Mouse (Mus musculus): ENCODE data around the gene Accs.

Gene Accs

DNA sequence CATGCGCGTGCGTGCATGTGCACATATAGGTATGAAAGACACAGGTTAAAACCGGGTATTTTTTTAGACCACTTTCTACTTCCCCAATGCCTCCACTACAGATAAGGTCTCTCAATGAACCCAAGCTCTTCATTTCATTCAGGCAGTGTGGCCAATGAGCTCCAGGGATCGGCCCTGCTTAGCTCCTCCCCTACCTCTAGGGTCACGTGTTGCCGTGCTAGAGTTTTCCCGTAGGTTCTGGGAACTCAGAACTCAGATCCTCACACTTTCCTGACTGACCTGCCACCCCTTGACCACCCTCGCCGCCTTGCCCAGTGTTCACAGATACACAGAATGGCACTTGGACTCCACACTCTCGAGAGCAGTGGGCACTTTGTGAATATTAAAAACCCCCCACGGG is 9.1 kb upstream of the Accs start:
- DNase-seq (ENCODE audit: low read depth, low spot score): peak; percentile 47

DNA sequence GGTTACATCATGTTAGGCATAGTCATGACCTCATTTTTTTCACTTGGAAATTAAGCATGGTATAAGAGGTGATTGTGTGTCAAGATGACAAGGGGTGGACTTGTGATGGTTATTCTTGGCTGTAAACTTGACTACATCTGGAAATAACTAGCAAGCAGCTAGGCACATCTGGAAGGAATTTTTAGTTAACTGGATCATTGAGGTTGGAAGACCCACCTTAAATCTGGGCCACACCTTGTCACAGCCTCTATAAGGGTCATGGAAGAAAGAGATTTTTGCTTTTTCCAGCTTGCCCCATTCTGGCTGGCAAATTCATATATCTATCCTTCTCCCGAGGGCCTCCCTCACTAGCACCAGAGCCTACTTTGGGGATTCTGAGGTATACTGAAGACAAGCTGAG is 1.6 kb upstream of the Accs start:
- no peak for DNase-seq (ENCODE audit: low read depth, low spot score)

DNA sequence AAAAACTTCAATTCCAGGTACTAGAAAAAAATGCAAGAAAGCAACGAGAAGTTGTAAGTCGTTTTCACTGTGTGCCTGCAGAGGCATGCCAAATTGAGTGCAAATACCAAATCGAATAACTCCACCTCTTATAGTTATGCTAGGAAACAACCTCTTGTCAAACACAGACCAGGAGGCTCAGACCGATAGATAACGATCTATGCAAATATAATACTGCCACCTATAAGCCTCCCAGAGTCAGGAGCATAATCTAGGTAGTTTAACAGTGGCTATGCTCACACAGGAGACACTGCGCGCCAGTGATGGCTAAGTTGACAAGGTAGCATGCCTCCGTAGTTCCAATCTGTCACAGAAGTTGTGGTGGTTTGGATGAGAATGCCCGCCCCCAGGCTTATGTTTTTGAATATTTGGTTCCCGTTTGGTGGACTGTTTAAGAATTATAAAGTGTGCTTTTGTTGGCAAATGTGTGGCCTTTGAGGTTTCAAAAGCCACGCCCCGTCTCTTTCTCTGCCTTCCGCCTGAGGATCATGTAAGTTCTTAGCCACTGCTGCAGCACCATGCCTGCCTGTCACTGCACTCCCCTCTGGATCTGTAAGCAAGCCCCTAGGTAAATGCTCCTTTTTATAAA is 688 bp upstream of the Accs start:
- DNase-seq (ENCODE audit: low read depth, low spot score): no peak

DNA sequence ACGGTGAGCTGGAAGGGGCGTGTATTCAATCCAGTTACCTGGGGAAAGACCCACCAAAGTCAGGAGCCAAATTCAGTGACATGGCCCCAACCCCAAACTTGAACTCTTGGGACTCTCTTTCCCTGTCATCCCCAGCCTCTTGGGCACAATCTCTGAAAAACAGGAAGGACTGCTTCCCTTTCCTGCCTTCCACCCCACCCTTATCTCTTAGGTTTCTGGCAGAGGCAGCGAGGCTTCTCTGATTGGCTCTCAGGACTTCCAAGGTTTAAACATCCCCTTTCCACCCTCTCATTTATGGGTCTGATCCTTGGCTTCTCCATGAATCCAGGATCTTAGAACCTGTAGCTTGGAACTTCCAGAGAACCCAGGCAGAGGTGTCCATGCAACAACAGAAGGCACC is 8.4 kb downstream of the Accs start:
- DNase-seq (ENCODE audit: low read depth, low spot score): no peak

DNA sequence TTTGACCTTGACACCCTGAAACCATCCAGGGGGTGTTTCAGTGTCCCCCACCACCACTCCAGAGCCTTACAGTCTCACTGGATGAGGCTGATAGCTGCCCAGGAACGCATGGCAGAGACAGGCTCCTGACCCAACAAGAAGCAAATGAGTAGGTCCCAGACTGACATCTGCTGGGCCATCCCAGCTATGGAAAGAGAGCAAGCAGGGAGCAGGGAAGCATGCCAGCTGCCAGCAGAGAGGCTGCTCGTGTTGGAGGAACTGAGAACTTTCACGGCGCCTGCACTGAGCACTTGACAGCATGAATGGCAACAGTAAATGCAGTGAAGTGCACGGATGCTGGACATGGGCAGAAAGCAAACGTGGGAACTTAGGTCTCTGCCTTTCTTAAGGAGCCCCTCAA is 9.6 kb downstream of the Accs start:
- no peak for DNase-seq (ENCODE audit: low read depth, low spot score)

DNA sequence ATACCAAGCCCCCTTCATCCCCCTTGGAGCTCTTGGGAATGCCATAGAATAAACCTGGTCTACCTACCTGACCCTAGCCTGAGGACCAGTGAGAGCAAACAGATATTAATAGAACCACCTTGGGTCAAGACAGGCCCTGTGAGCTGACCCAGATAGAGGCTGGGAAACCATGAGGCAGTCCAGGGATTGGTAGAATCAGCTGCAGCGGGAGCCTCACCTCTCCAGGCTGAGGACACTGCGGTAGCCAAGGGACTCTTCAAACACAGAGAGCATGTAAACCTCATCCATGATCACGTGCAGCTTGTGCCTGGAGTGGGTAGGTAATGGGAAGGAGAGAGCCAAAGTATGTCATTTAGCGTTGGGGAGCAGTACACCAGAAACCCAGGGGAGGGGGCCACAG is 10.8 kb downstream of the Accs start:
- no peak for DNase-seq (ENCODE audit: low read depth, low spot score)

DNA sequence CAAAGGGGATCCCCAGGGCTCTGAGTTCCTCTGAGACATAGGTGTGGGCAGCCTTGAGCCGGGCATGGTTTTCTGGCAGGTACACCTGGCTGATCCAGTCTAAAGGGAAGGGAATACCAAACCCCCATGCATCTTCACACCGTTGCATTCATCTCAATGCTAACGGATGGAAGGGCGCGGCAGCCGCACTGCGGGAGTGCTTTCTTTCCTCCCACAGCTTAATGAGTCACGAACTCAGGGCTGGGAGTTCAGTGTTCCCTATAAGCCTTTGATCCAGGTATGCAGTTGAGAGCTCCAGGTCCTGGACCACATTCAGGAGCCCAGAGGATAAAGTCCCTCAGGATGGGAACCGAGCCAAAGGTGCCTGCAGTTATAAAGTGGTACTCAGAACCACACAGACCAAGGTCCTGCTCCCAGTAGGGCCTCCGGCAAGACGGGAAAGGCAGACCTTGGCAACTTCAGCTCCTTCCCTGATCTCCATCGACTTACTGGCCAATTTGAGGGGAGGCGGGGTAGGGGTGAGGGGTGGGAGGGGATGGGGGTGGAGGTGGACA is 13.4 kb downstream of the Accs start:
- peak; percentile 89 for DNase-seq (ENCODE audit: low read depth, low spot score)

DNA sequence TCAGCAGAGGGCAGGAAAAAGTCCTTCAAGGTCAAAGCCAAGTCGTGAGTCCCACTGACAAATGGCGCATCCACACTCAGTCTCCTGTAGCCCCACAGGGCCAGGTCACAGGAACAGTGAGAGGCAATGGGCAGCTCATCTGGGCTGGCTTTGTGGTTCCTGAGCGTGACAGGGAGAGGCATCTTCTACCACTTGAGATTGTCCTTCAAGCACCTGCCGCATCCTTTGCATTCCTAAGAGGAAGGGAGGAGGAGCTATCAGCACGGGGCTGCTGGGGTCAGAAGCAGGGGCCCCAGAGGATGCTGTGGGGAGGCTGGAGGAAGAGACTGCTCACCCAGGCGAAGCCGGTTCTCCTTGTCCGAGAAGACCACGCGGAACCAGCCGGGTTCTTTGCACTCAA is 14.1 kb downstream of the Accs start:
- peak; percentile 82 for DNase-seq (ENCODE audit: low read depth, low spot score)

DNA sequence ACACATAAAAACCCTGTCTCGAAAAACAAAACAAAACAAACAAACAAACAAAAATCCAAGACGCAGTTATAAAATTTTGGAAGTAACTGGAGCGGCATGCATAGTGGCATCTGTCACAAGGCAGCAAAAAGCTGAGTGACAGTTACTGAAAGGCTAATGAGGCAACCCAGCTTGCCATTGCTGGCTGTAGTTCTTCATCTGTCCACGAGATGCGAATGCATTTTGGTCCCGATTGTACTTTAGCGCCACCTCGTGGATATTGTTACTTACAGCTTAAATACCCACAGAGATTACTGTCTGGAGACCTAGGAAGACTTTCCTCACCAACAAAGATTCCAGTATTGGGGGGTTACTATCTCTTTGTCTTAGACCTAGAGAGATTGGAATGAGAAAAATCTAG is 26.2 kb downstream of the Accs start:
- DNase-seq (ENCODE audit: low read depth, low spot score): peak; percentile 96

DNA sequence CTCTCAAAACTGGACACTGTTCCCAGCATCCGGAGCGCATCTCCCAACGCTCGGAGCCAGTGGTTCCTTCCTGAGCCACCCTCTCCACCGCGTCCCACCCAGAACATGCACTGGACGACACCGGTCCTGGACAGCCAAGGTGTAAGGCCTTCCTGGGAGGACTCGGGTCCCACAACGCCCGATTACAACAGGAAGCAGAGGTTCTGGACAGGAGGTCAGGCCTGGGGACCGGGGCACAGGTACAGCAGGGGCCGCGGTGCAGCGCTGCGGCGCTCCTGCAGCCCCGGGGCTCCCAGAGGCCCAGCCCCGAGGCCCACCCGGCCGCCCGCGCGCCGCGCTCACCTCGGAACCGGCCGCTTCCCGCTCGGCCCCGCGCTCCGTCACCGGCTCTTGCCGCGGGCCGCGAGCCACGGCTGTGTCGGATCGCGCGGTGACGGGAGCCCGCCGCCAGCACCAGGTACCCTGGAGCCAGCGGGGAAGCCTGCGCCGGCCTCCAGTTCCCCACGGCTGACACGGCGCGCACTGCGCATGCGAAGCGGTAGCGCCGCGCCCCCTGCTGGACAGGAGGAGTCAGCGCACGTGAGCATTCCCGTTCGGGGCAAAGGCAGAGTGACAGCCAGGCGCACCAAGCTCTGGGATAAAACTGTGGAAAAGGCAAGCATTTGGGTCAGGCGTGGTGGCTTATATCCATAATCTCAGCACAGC is 27.5 kb downstream of the Accs start, which contains the start of gene Ext2:
TSS of gene Ext2 (minus strand) at position 524 of the 705 bp plus-strand sequence.
- peak; percentile 96 for DNase-seq (ENCODE audit: low read depth, low spot score)

DNA sequence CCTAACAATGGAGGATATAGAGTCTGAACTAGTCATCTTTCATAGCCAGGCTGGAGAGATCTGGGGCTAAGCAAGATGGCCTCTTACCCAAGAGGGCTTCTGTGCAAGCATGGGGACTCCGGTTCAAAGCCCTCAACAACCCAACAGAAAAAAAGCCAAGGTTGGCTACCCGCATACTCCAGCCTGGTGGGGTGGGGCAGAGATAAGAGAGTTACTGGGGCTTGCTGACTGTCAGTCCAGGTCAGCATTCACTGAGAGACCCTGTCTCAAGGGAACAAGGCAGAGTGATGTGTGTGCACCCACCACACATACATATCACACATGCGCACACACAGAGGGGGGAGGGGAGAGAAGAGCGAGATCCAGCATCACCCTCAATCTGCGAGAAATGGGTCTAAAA is 32.0 kb downstream of the Accs start:
- DNase-seq (ENCODE audit: low read depth, low spot score): no peak

DNA sequence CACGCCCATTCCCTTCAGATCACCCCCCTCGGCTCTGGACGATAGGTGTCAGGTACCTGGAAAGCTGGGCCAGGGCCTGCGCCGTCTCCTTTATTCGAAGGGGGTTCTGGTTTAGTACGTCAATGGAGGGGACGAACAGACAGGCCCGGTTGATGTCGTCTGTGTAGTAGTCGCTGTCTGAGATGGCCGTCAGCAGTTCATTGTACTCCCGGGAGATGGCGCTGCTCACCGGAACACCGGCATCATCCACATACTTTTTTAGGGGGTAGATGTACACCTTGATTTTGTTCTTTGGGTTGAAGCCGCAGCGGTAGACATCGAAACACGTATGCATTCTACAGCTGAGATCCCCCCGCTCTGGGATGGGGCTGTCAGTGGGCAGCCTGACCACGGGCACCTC is 36.4 kb downstream of the Accs start:
- DNase-seq (ENCODE audit: low read depth, low spot score): peak; percentile 73

DNA sequence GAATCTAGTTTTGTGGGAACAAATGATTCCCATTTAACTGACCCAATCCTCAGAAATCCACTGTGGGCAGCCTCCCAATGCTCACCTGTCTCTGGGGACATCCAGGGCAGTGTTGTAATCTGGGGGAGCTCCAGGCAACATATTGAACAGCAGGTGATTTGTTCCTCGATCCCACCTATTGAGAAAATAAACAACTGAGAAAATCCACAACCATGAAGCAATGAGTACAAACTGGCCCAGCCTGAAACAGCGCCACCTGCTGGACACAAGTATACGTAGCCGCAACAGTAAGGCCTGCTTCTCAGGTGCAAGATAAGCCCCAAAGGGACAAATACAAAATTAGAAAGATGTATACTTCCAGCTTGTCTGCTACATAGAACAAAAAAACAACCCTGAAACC is 37.9 kb downstream of the Accs start:
- peak; percentile 80 for DNase-seq (ENCODE audit: low read depth, low spot score)

DNA sequence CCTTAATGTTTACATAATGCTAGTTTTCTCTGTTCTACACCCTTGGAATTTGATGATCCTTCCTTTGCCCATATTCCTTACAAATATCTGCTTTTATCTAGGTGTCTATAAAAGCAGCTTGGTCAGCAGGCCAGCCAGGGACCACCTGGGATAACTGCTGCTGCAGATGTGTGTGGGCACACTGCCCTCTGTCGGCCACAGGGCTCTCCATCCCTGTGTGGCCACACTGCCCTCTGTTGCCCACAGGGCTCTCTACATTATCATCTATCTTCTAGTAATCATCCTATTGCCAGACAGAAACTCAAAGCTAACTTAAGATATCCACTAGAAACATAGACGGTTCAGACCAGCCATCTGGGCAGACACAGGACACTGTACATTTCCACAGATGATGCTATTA is 39.8 kb downstream of the Accs start:
- DNase-seq (ENCODE audit: low read depth, low spot score): peak; percentile 50

DNA sequence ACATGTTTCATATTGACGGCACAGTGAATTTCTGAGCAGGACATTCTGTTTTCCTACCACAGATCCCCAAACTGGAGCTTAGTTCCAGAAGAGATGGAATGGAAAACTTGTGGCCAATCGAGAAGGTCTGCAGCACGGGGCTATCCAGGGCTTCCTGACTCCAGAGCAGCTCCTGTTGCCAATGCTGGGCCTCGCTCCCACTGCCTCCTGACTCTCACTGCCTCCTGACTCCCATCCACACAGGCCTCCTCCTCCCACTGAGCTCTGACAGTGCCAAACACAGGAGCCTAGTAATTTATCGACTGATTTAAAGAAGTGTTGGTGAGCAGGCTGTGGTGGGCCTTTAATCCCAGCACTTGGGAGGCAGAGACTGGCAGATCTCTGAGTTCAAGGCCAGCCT is 41.7 kb downstream of the Accs start:
- no peak for DNase-seq (ENCODE audit: low read depth, low spot score)

DNA sequence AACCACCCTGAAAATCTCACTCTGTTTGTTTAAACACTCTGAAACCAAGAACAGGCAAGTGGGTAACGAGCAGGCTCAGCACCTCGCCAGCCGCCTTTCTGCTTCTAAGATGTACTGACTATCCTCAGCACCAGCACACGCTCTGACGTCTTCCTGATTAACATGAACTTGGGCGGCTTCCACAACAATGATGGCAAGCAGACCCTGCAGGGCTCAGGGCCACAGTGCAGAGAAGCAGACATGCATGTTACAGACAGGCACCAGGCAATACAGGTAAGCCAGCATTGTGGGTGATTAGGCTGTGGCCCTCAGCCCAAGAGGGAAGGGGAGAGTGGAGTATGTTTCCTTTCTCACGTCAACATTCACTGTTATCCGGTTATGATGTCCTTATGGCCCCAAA is 42.3 kb downstream of the Accs start:
- DNase-seq (ENCODE audit: low read depth, low spot score): no peak

DNA sequence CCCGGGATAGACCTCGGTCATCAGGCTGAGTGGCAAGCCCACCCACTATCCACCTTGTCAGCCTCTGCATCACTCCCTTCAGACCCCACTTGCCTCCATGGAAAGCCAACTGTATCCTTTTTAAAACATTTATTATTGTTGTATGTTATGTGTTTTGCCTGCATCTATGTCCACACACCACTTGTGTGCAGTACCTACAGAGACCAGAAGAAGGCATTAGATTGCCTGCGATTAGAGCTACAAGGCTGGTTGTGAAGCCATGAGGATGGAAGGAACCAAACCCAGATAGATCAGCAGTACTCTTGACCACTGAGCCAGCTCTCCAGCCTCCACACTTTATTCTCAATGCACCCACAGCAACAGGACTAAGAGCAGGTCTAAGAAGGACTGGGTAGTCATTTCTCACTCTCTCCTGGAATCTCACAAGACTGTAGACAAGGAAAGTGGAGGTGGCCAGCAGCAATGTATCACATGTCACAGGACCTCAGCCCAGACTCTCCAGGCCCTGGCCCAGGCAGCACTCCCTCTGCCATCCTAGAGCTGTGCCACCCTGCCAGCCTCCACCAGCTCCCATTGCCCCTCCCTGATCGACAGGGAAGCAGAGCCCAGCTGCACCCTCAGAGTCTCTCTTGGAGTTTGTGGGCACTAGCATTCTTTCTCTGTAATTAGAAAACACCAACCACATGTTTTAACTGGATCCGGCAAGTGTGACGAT is 43.1 kb downstream of the Accs start:
- DNase-seq (ENCODE audit: low read depth, low spot score): no peak

DNA sequence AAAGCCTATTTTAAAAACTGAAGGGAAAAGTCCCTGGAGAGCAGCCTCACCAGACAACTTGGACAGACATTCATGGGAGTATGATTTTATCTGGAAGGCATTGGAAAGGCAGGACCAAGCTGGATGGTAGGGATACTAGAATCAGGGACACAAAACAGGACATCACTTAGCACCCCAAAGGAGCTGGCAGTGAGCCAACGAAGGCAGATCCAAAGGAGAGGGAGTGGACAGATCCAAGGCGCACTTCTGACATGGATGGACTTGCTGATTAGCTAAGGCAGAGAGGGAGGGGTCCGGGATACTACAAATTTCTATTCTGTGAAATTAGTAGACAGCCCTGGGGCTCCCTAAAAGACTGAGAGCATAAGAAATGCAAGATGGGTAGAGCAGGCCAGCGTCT is 44.2 kb downstream of the Accs start:
- DNase-seq (ENCODE audit: low read depth, low spot score): no peak

DNA sequence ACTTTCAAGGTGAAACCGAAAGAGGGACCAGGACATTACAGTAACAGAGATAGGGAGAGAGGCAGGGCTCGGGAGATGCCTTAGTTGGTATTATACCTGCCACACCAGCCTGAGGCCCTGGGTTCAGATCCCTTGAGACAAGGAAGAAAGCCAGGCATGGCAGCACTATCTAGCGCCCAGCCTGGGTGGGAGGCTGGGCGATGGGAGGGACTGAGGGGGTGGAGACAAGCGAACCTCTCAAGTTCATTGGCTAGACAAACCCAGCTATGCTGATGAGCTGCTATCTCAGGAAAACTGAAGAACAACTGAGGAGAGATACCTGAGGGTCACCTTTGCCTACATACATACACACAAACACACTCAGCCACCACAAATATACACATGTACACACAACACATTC is 44.7 kb downstream of the Accs start:
- no peak for DNase-seq (ENCODE audit: low read depth, low spot score)

DNA sequence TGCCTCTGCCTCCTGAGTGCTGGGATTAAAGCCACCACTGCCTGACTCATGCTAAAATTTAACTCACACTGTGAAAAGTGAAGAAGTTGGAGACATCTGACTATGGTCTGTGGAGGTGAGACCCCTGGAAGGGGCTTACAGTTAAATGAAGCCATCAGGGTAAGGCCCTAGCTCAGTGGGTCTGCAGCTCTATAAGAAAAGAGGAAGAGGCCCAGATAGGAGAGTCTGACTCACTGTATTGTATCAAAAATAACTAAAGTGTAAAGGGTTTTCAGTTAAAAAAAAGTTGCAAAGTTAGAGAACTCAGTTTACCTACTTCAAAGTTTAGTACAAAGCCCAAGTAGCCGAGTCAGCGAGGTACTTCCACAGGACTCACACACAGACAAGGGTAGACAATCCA is 46.8 kb downstream of the Accs start:
- DNase-seq (ENCODE audit: low read depth, low spot score): no peak

DNA sequence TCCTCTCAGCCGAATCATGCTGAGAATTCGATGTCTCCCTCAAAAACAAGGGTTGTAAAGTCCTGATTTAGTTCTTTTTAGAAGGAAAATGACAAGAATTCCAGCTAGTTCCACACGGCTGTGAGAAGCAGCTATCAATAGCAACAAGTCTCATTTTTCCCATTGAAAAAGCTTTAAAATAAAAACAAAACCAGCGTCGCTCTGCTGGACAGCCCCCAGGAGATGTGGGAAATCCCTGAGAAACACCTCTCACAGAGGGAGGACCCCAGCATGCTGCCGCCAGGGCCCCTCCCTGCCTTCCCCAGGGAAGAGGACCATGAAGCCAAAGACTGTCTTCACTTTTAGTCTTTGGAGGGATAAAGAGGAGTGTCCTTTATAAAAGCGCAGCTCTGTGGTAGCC is 48.6 kb downstream of the Accs start:
- DNase-seq (ENCODE audit: low read depth, low spot score): no peak

DNA sequence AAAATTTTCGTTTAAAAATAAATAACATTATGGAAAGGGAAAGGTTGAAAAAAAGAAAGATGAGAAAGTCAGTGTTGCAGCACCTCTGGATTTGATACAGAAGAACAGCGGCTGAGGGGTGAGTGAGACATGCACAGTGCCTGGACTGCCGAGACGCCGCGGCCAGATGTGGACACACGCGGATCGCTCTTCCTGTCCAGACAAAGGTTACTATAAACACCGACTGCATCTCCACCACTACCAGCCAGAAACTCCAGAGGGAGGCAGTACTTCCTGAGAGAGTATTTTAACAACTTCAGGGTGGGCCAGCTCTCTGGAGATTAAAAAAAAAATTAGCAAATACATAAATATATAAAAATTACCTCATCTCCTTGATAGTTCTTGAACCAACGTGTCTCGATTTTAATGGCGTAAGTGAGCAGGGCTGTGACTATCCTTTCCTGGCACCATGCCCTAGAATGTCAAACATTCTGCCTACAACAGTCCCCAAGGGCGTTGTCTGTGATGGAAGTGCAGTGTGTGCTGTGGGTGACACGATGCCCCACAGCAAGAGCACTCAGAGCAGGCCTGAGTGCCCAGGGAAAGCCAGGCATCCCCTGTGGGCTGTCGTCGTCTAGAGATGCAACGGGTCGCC is 52.5 kb downstream of the Accs start:
- DNase-seq (ENCODE audit: low read depth, low spot score): no peak
